Mouse (Mus musculus) limb, embryonic 12.5 days (tissue): Measurements from ENCODE around the gene Xndc1. TPM values are rescaled to one million over a fixed set of nuclear protein-coding genes. Genes with fewer than 3 reads are reported as not detected.
A peak's percentile ranks its signal among the peaks of the same experiment; 100 is the strongest.
"Not testable (repeated sequence)": the region's sequence is repeated elsewhere in the genome, so short reads cannot be mapped to it uniquely, and the experiment has no call there.

Source experiments
- ATAC-seq: fragments of 200-750 bp; cut with Nextera tagmentation; 2 replicates; pipeline ENCODE4 v1.8.0; 2017; ENCODE audit warnings: low read depth, moderate TSS enrichment; ENCODE audit not compliant: insufficient number of reproducible peaks, insufficient read depth, low FRiP score, low TSS enrichment
- H3K27ac ChIP-seq: fragments of 300-500 bp; sonication (generic); 2 replicates; pipeline ENCODE4 v1.5.1; 2016; ENCODE audit warnings: mild to moderate bottlenecking, moderate library complexity
- H3K27me3 ChIP-seq: fragments of 300-500 bp; sonication (generic); 2 replicates; pipeline ENCODE4 v1.6.1; 2016; ENCODE audit warnings: mild to moderate bottlenecking, moderate library complexity
- H3K36me3 ChIP-seq: fragments of 300-500 bp; sonication (generic); 2 replicates; pipeline ENCODE4 v1.6.1; 2016; ENCODE audit warnings: mild to moderate bottlenecking, moderate library complexity
- H3K4me1 ChIP-seq: fragments of 300-500 bp; sonication (generic); replicated peaks from 2 replicates; pipeline ENCODE4 v1.6.1; 2016
- H3K4me2 ChIP-seq: fragments of 300-500 bp; sonication (generic); 2 replicates; pipeline ENCODE4 v1.6.1; 2016; ENCODE audit warnings: mild to moderate bottlenecking, moderate library complexity
- H3K4me3 ChIP-seq: fragments of 300-500 bp; sonication (generic); replicated peaks from 2 replicates; pipeline ENCODE4 v1.5.1; 2016; ENCODE audit warnings: mild to moderate bottlenecking
- H3K9ac ChIP-seq: fragments of 300-500 bp; sonication (generic); replicated peaks from 2 replicates; pipeline ENCODE4 v1.6.1; 2016; ENCODE audit warnings: mild to moderate bottlenecking, moderate library complexity
- H3K9me3 ChIP-seq: fragments of 300-500 bp; sonication (generic); 2 replicates; pipeline ENCODE4 v1.6.1; 2016; ENCODE audit warnings: mild to moderate bottlenecking, moderate library complexity
- WGBS: fragments of 180-500 bp; shearing (Covaris S2); methylation state at CpG from one replicate; pipeline ENCODE4 v1.1.7; 2016; 5-methylcytosine and 5-hydroxymethylcytosine counted together
- polyA plus RNA-seq: library from polyadenylated mRNA; unstranded; fragments of >200 nt; fragmentation: Nextera tagmentation; extraction: Ambion mirVana; gene quantifications from 2 replicates; pipeline ENCODE4 v1.2.1, GENCODE M21; 2016

Gene Xndc1
- 48.7 and 51.7 TPM in 2 replicates for polyA plus RNA-seq

GRCm38 (mm10) chr7:102065046-102065891, at the start of gene Xndc1, which contains the start of the genes Rnf121 and Xntrpc:
Gene Xndc1, plus strand, starts transcription at chr7:102065511.
Gene Rnf121, minus strand, starts transcription at chr7:102065469.
Gene Xntrpc, plus strand, starts transcription at chr7:102065713.
- peak within 1 kb of the TSS; percentile 63 for H3K9ac ChIP-seq
- H3K4me2 ChIP-seq: peak within 1 kb of the TSS; percentile 68
- H3K9me3 ChIP-seq: no peaks in the 10 kb centered on the region
- ATAC-seq: peak; percentile 98
- whole genome bisulfite sequencing: under 1% methylated on average over 56 of the region's 56 CpGs
- peaks cover 18% of the 10 kb centered on the region for H3K4me1 ChIP-seq
- H3K27me3 ChIP-seq: no peaks in the 10 kb centered on the region
- H3K27ac ChIP-seq: peak within 1 kb of the TSS; percentile 84
- peak within 1 kb of the TSS; percentile 70 for H3K4me3 ChIP-seq
- H3K36me3 ChIP-seq: 0 out of 2 replicates have a peak, but pooled peaks cover 8% of the 10 kb centered on the region

- H3K9me3 ChIP-seq: no peaks in the 10 kb centered on the region
- H3K36me3 ChIP-seq: peaks cover 98% of the 10 kb centered on the region
- H3K4me1 ChIP-seq: no peaks in the 10 kb centered on the region
Measured at GRCm38 (mm10) chr7:102016936-102017335, 48.4 kb upstream of the Xndc1 start.

GRCm38 (mm10) chr7:102017452-102017851, 47.9 kb upstream of the Xndc1 start:
- ATAC-seq: no peak
- H3K9me3 ChIP-seq: no peaks in the 10 kb centered on the region
- H3K4me1 ChIP-seq: no peaks in the 10 kb centered on the region
- no peak overlapping the region for H3K4me3 ChIP-seq
- H3K27me3 ChIP-seq: no peaks in the 10 kb centered on the region
- H3K9ac ChIP-seq: no peak overlapping the region
- 81% methylated on average over 5 of the region's 5 CpGs for WGBS
- peaks cover 98% of the 10 kb centered on the region for H3K36me3 ChIP-seq
- no peak overlapping the region for H3K4me2 ChIP-seq
- H3K27ac ChIP-seq: no peak overlapping the region

More at GRCm38 (mm10) chr7:102016936-102017335, 48.4 kb upstream of the Xndc1 start:
- H3K9ac ChIP-seq: no peak overlapping the region
- H3K4me2 ChIP-seq: no peak overlapping the region
- H3K4me3 ChIP-seq: no peak overlapping the region
- H3K27me3 ChIP-seq: no peaks in the 10 kb centered on the region
- H3K27ac ChIP-seq: no peak overlapping the region
- 87% methylated on average over 4 of the region's 4 CpGs for whole genome bisulfite sequencing
- no peak for ATAC-seq

GRCm38 (mm10) chr7:102018034-102018433, 47.3 kb upstream of the Xndc1 start:
- peaks cover 98% of the 10 kb centered on the region for H3K36me3 ChIP-seq
- H3K9ac ChIP-seq: no peak overlapping the region; the same call in 1 of the 2 replicates
- H3K4me1 ChIP-seq: no peaks in the 10 kb centered on the region
- H3K9me3 ChIP-seq: no peaks in the 10 kb centered on the region
- H3K27me3 ChIP-seq: no peaks in the 10 kb centered on the region
- H3K4me3 ChIP-seq: no peak overlapping the region
- no peak overlapping the region for H3K27ac ChIP-seq
- 83% methylated on average over 7 of the region's 7 CpGs for WGBS
- no peak overlapping the region for H3K4me2 ChIP-seq
- ATAC-seq: no peak

- Histone ChIP-seq H3K4me3 (no peak within 1 kb of the TSS), H3K36me3 (peaks cover 98% of the 10 kb centered on the region), H3K9ac (no peak within 1 kb of the TSS; the same call in 1 of the 2 replicates), H3K4me2 (no peak within 1 kb of the TSS), H3K4me1 (no peaks in the 10 kb centered on the region), H3K27ac (no peak within 1 kb of the TSS), H3K9me3 (no peaks in the 10 kb centered on the region), H3K27me3 (no peaks in the 10 kb centered on the region)
- WGBS: 91% methylated on average over 3 of the region's 3 CpGs
- ATAC-seq: no peak
Measured at GRCm38 (mm10) chr7:102018590-102018989, 46.7 kb upstream of the Xndc1 start, which contains the start of gene Il18bp. Gene Il18bp, minus strand, starts transcription at chr7:102018690.

GRCm38 (mm10) chr7:102019362-102019761, 45.9 kb upstream of the Xndc1 start:
- Histone ChIP-seq H3K27ac (no peak overlapping the region), H3K9ac (no peak overlapping the region), H3K4me3 (no peak overlapping the region), H3K27me3 (no peaks in the 10 kb centered on the region), H3K4me2 (no peak overlapping the region), H3K9me3 (no peaks in the 10 kb centered on the region), H3K4me1 (no peaks in the 10 kb centered on the region), H3K36me3 (peaks cover 98% of the 10 kb centered on the region)
- ATAC-seq: no peak
- WGBS: 76% methylated on average over 3 of the region's 3 CpGs

- not testable (repeated sequence) for H3K27ac ChIP-seq, H3K9ac ChIP-seq, H3K4me1 ChIP-seq, H3K9me3 ChIP-seq, H3K27me3 ChIP-seq, ATAC-seq, H3K4me2 ChIP-seq, H3K4me3 ChIP-seq
- 88% methylated on average over 2 of the region's 2 CpGs for WGBS
- H3K36me3 ChIP-seq: peaks cover 97% of the 10 kb centered on the region
Measured at GRCm38 (mm10) chr7:102020934-102021333, 44.4 kb upstream of the Xndc1 start.

- Histone ChIP-seq H3K9me3 (no peaks in the 10 kb centered on the region), H3K9ac (no peak overlapping the region), H3K4me2 (no peak overlapping the region), H3K4me3 (no peak overlapping the region), H3K36me3 (peaks cover 90% of the 10 kb centered on the region), H3K27ac (no peak overlapping the region), H3K27me3 (no peaks in the 10 kb centered on the region), H3K4me1 (no peaks in the 10 kb centered on the region)
- no peak for ATAC-seq
- WGBS: 94% methylated on average over 9 of the region's 9 CpGs
Measured at GRCm38 (mm10) chr7:102023821-102024220, 41.5 kb upstream of the Xndc1 start.

GRCm38 (mm10) chr7:102025187-102026119, 39.9 kb upstream of the Xndc1 start:
- H3K9ac ChIP-seq: no peak overlapping the region
- no peaks in the 10 kb centered on the region for H3K9me3 ChIP-seq
- H3K27me3 ChIP-seq: no peaks in the 10 kb centered on the region
- H3K4me1 ChIP-seq: no peaks in the 10 kb centered on the region
- H3K36me3 ChIP-seq: peaks cover 87% of the 10 kb centered on the region
- no peak overlapping the region for H3K4me3 ChIP-seq
- no peak overlapping the region for H3K27ac ChIP-seq
- no peak for ATAC-seq
- H3K4me2 ChIP-seq: no peak overlapping the region
- WGBS: 72% methylated on average over 2 of the region's 2 CpGs

- H3K9ac ChIP-seq: no peak overlapping the region
- no peaks in the 10 kb centered on the region for H3K4me1 ChIP-seq
- H3K27me3 ChIP-seq: no peaks in the 10 kb centered on the region
- ATAC-seq: no peak
- peaks cover 100% of the 10 kb centered on the region for H3K36me3 ChIP-seq
- no peaks in the 10 kb centered on the region for H3K9me3 ChIP-seq
- no peak overlapping the region for H3K27ac ChIP-seq
- H3K4me3 ChIP-seq: no peak overlapping the region
- WGBS: 90% methylated on average over 1 of the region's 1 CpGs
- no peak overlapping the region for H3K4me2 ChIP-seq
Measured at GRCm38 (mm10) chr7:102034904-102035303, 30.4 kb upstream of the Xndc1 start.

- no peak overlapping the region for H3K9ac ChIP-seq
- no peak overlapping the region for H3K4me3 ChIP-seq
- 97% methylated on average over 2 of the region's 2 CpGs for WGBS
- H3K4me2 ChIP-seq: no peak overlapping the region
- no peaks in the 10 kb centered on the region for H3K9me3 ChIP-seq
- H3K36me3 ChIP-seq: peaks cover 100% of the 10 kb centered on the region
- no peak for ATAC-seq
- no peaks in the 10 kb centered on the region for H3K27me3 ChIP-seq
- H3K4me1 ChIP-seq: no peaks in the 10 kb centered on the region
- H3K27ac ChIP-seq: no peak overlapping the region
Measured at GRCm38 (mm10) chr7:102035534-102035933, 29.8 kb upstream of the Xndc1 start.
